Mouse (Mus musculus) ES-Bruce4 (cell line): ENCODE measurements around the gene Ankrd37. TPM values are rescaled to one million over a fixed set of nuclear protein-coding genes. Genes with fewer than 3 reads are reported as not detected.
A peak's percentile ranks its signal among the peaks of the same experiment; 100 is the strongest.

ENCODE experiments used
- H3K27ac ChIP-seq: 2 replicates; pipeline ENCODE4 v1.5.1; 2012; ENCODE audit warnings: low read length, inconsistent platforms; ENCODE audit not compliant: insufficient read depth
- H3K27me3 ChIP-seq: 2 replicates; pipeline ENCODE4 v1.6.1; 2012; ENCODE audit warnings: mild to moderate bottlenecking, low read length, inconsistent platforms; ENCODE audit not compliant: control insufficient read depth, poor library complexity, insufficient read depth, severe bottlenecking
- H3K36me3 ChIP-seq: 2 replicates; pipeline ENCODE4 v1.6.1; 2012; ENCODE audit warnings: inconsistent platforms, mild to moderate bottlenecking, low read length, moderate library complexity; ENCODE audit not compliant: control insufficient read depth, poor library complexity, insufficient read depth, severe bottlenecking
- H3K4me1 ChIP-seq: one replicate; pipeline ENCODE4 v1.8.1; 2011; ENCODE audit warnings: low read length; ENCODE audit not compliant: control insufficient read depth, insufficient read depth
- H3K4me3 ChIP-seq: 2 replicates; pipeline ENCODE4 v1.5.1; 2011; ENCODE audit warnings: low read depth, mild to moderate bottlenecking, low read length
- H3K9ac ChIP-seq: 2 replicates; pipeline ENCODE4 v1.6.1; 2012; ENCODE audit warnings: low read depth, mild to moderate bottlenecking, inconsistent platforms; ENCODE audit not compliant: poor library complexity, severe bottlenecking
- H3K9me3 ChIP-seq: replicated peaks from 2 replicates; pipeline ENCODE4 v1.6.1; 2012; ENCODE audit warnings: mild to moderate bottlenecking, low read length, inconsistent platforms; ENCODE audit not compliant: control insufficient read depth, poor library complexity, insufficient read depth, severe bottlenecking
- CTCF ChIP-seq: IDR thresholded peaks from one replicate; pipeline ENCODE4 v1.8.1; 2011; ENCODE audit warnings: low read depth, low read length
- EP300 ChIP-seq: IDR thresholded peaks from 2 replicates; pipeline ENCODE4 v1.6.1; 2011; ENCODE audit warnings: low read depth, low read length; ENCODE audit not compliant: insufficient read depth
- POLR2A ChIP-seq: IDR thresholded peaks from one replicate; pipeline ENCODE4 v1.8.1; 2011; ENCODE audit warnings: low read length; ENCODE audit not compliant: insufficient read depth
- polyA plus RNA-seq: library from polyadenylated mRNA; stranded (reverse); fragments of >200 nt; gene quantifications from 2 replicates; pipeline ENCODE4 v1.2.4, GENCODE M21; 2011; ENCODE audit warnings: low read depth; ENCODE audit not compliant: missing spikeins, insufficient read depth, insufficient read length

Ankrd37 gene
- polyA plus RNA-seq, 1 experiment = 8.3 TPM

DNA sequence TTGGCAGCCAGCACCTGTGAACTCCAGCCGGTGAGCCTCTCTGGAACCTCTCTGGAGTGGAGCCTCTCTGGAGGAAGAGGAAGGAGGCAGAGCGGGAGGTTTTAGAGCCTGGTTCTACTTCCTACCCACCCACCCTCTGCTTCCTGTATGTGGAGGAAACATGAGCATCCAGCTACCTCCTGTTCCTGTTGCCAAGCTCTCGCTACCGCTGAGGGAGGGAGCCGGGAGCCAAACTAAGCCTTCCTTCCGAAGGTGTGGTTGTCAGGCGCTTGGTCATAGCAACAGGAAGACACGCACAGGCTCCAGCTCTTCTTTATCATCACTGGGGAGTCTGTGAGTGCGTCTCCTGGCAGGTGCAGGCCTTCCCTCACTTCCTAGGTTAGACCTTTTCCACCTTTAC lies 16.7 kb upstream of the Ankrd37 start:
- TF ChIP-seq CTCF (no peak), POLR2A (no peak), EP300 (no peak)
- Histone ChIP-seq H3K27ac (no peak overlapping the region), H3K9ac (no peak overlapping the region), H3K36me3 (no peaks in the 10 kb centered on the region), H3K27me3 (no peaks in the 10 kb centered on the region), H3K4me1 (no peaks in the 10 kb centered on the region), H3K4me3 (no peak overlapping the region), H3K9me3 (no peaks in the 10 kb centered on the region)

GRCm38 (mm10) chr8:46010746-46011680 lies 5.5 kb upstream of the Ankrd37 start:
- H3K4me1 ChIP-seq = no peaks in the 10 kb centered on the region
- H3K27me3 ChIP-seq = no peaks in the 10 kb centered on the region
- no peak overlapping the region for H3K4me3 ChIP-seq
- TF ChIP-seq EP300 (no peak), POLR2A (no peak), CTCF (peak; percentile 45)
- no peaks in the 10 kb centered on the region for H3K9me3 ChIP-seq
- H3K9ac ChIP-seq = no peak overlapping the region
- H3K36me3 ChIP-seq = no peaks in the 10 kb centered on the region
- no peak overlapping the region for H3K27ac ChIP-seq

GRCm38 (mm10) chr8:46010306-46010705 lies 4.8 kb upstream of the Ankrd37 start:
- peaks cover under 1% of the 10 kb centered on the region for H3K4me1 ChIP-seq
- no peak overlapping the region for H3K27ac ChIP-seq
- TF ChIP-seq CTCF = no peak
- TF ChIP-seq EP300 = no peak
- TF ChIP-seq POLR2A = no peak
- H3K36me3 ChIP-seq = no peaks in the 10 kb centered on the region
- no peaks in the 10 kb centered on the region; the same call in 1 of the 2 replicates for H3K27me3 ChIP-seq
- H3K9ac ChIP-seq = no peak overlapping the region
- no peaks in the 10 kb centered on the region for H3K9me3 ChIP-seq
- H3K4me3 ChIP-seq = no peak overlapping the region

GRCm38 (mm10) chr8:46007050-46007672 lies 1.7 kb upstream of the Ankrd37 start:
- no peaks in the 10 kb centered on the region for H3K9me3 ChIP-seq
- H3K9ac ChIP-seq = no peak overlapping the region
- H3K4me1 ChIP-seq = peaks cover 2% of the 10 kb centered on the region
- no peak overlapping the region for H3K4me3 ChIP-seq
- TF ChIP-seq POLR2A (no peak), EP300 (no peak), CTCF (no peak)
- H3K27ac ChIP-seq = no peak overlapping the region
- H3K27me3 ChIP-seq = no peaks in the 10 kb centered on the region; the same call in 1 of the 2 replicates
- no peaks in the 10 kb centered on the region for H3K36me3 ChIP-seq

DNA sequence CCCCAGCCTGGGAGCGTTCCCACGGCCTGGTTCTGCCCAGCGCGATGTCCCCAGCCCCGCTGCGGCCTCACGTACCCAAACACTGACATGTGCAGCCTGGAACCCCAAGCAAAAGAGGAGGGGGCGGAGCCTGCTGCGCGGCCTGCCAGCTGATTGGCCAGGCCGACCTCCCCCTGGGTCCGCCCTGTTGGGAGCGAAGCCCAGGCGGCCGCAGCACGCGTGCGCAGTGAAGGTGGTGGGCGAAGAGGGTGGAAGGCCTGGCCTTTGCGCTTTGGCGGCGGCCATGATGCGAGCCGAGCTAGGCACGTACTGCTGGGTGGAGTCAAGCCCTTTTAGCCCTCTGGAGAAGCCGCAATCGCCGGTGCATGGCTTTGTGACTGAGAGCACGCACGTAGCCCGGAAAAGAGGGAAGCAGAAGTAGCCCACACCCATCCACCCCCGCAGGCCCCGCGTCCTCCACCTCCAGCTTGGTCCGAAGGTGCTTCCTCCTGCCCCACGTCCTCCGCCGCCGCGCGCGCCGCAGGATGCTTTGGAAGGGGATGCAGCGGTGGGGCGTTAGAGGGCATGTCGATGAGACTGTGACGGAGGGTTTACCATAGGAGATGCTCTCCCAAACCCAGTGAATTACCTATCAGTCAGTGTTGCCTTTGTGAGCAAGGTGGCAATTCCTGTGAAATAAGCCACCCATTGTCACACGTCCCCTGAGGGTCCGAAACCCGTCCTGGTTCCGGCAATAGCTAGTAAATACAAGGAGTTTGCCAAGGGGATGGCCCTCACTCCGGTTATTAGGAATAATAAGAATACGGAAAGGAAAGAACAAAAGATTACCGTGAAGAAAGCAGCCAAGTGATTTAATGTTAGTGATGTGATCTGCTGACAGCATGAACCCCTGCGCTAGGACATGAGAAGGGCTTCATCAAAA lies 5.5 kb downstream of the Ankrd37 start:
- TF ChIP-seq EP300 (peak; percentile 90), POLR2A (peak; percentile 16), CTCF (no peak)
- Histone ChIP-seq H3K9ac (peak overlapping the region; percentile 56), H3K4me1 (no peaks in the 10 kb centered on the region), H3K36me3 (peaks cover 7% of the 10 kb centered on the region; the same call in 1 of the 2 replicates), H3K27ac (peak overlapping the region; percentile 52), H3K27me3 (no peaks in the 10 kb centered on the region), H3K4me3 (peak overlapping the region; percentile 70), H3K9me3 (no peaks in the 10 kb centered on the region)
